Mouse (Mus musculus) lung, postnatal 14 days (tissue): ENCODE data around the gene Map3k6.

Source experiments
- DNase-seq: peaks from one replicate; pipeline ENCODE4 v3.0.0; 2021

Gene Map3k6

GRCm38 (mm10) chr4:133286476-133287077 is 46.0 kb downstream of the Map3k6 start:
- DNase-seq: no peak

- DNase-seq: no peak
Measured at GRCm38 (mm10) chr4:133291255-133291654, 50.6 kb downstream of the Map3k6 start.

- no peak for DNase-seq
Measured at GRCm38 (mm10) chr4:133292405-133292804, 51.8 kb downstream of the Map3k6 start.

GRCm38 (mm10) chr4:133292901-133293843 is 52.6 kb downstream of the Map3k6 start:
- no peak for DNase-seq

GRCm38 (mm10) chr4:133294084-133294483 is 53.5 kb downstream of the Map3k6 start:
- no peak for DNase-seq

GRCm38 (mm10) chr4:133297360-133297759 is 56.7 kb downstream of the Map3k6 start:
- no peak for DNase-seq

GRCm38 (mm10) chr4:133297801-133298238 is 57.2 kb downstream of the Map3k6 start:
- peak; percentile 86 for DNase-seq

GRCm38 (mm10) chr4:133298516-133299365 is 58.1 kb downstream of the Map3k6 start:
- no peak for DNase-seq

- DNase-seq: no peak
Measured at GRCm38 (mm10) chr4:133299701-133300100, 59.1 kb downstream of the Map3k6 start.

GRCm38 (mm10) chr4:133300421-133300820 is 59.8 kb downstream of the Map3k6 start:
- no peak for DNase-seq

GRCm38 (mm10) chr4:133301802-133302201 is 61.2 kb downstream of the Map3k6 start:
- DNase-seq: peak; percentile 79
